Mouse (Mus musculus): ENCODE results near the gene Kcns1. TPM values are rescaled to one million over a fixed set of nuclear protein-coding genes. Genes with fewer than 3 reads are reported as not detected.

Gene Kcns1
- polyA plus RNA-seq, 1 experiment: 0.12 TPM

DNA sequence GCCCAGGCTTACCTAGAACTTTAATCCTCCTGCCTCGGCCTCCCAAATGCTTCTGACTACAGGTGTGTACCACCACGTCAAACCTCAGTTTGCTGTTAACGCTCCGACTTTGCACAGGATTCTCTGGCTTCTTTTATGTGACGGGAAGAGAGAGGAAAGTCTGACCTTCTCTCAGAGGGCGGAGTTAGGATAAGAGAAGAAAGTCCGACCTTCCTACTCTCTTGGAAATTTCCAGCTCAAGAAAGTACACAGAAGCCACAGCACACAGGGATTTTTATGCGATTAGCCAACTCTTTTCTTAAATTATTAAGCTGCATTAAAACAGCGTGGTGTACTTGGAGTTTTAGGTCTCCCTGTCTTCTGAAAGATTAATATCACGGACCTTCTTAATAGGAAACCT is 26.4 kb downstream of the Kcns1 start:
- Histone ChIP-seq H3K4me3 (ENCODE audit: extremely low read depth, insufficient read depth, insufficient read length) (no peak overlapping the region), H3K27me3 (ENCODE audit: control insufficient read depth, insufficient read depth, low read length) (no peaks in the 10 kb centered on the region), H3K27ac (ENCODE audit: insufficient read depth, low read length) (no peak overlapping the region), H3K4me1 (ENCODE audit: control insufficient read depth, insufficient read depth, insufficient read length) (no peaks in the 10 kb centered on the region), H3K36me3 (ENCODE audit: control insufficient read depth, insufficient read depth, low read length) (peaks cover 32% of the 10 kb centered on the region)
- TF ChIP-seq CTCF (IDR thresholded peaks at IDR 0.05; ENCODE audit: extremely low read depth, insufficient read depth, insufficient read length, insufficient replicate concordance) (no peak), POLR2A (IDR thresholded peaks at IDR 0.05; ENCODE audit: low read depth, low read length) (no peak)
- 96% methylated on average over 10 of the region's 10 CpGs for WGBS
- no peak for DNase-seq (ENCODE audit: low read depth in 1 of 2, low spot score in 2 of 2)

- TF ChIP-seq POLR2A (IDR thresholded peaks at IDR 0.05; ENCODE audit: low read depth, low read length) (no peak), CTCF (IDR thresholded peaks at IDR 0.05; ENCODE audit: extremely low read depth, insufficient read depth, insufficient read length, insufficient replicate concordance) (no peak)
- no peak for DNase-seq (ENCODE audit: low read depth in 1 of 2, low spot score in 2 of 2)
- Histone ChIP-seq H3K4me1 (ENCODE audit: control insufficient read depth, insufficient read depth, insufficient read length) (no peaks in the 10 kb centered on the region), H3K4me3 (ENCODE audit: extremely low read depth, insufficient read depth, insufficient read length) (no peak overlapping the region), H3K27me3 (ENCODE audit: control insufficient read depth, insufficient read depth, low read length) (no peaks in the 10 kb centered on the region), H3K36me3 (ENCODE audit: control insufficient read depth, insufficient read depth, low read length) (peaks cover 31% of the 10 kb centered on the region), H3K27ac (ENCODE audit: insufficient read depth, low read length) (no peak overlapping the region)
- 69% methylated on average over 6 of the region's 6 CpGs for WGBS
Measured at GRCm38 (mm10) chr2:164144025-164144424, 26.9 kb downstream of the Kcns1 start.

DNA sequence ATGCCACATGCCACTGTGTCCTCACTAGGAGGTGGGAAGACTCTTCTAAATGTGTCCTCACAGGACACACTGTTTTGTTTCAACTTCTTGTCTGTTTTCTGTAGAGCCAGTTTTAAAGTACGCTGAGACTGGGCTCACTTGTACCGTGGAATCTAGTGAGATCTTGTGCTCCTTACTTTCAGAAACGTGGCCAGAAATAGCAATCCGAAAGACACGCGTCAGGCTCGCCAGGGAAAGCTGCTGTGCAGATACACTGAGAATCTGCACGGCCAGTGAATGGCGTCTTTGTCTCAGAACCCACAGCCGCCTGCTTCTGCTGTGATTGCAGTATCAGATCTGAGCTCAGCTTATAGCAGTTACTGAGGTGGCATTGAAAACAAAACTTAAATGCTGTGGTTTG is 28.9 kb downstream of the Kcns1 start:
- no peaks in the 10 kb centered on the region for H3K27me3 ChIP-seq (ENCODE audit: control insufficient read depth, insufficient read depth, low read length)
- 87% methylated on average over 10 of the region's 10 CpGs for WGBS
- no peak for DNase-seq (ENCODE audit: low read depth in 1 of 2, low spot score in 2 of 2)
- no peak overlapping the region for H3K4me3 ChIP-seq (ENCODE audit: extremely low read depth, insufficient read depth, insufficient read length)
- H3K27ac ChIP-seq (ENCODE audit: insufficient read depth, low read length): no peak overlapping the region
- peaks cover 30% of the 10 kb centered on the region for H3K36me3 ChIP-seq (ENCODE audit: control insufficient read depth, insufficient read depth, low read length)
- no peak for TF ChIP-seq CTCF (IDR thresholded peaks at IDR 0.05; ENCODE audit: extremely low read depth, insufficient read depth, insufficient read length, insufficient replicate concordance)
- no peak for TF ChIP-seq POLR2A (IDR thresholded peaks at IDR 0.05; ENCODE audit: low read depth, low read length)
- no peaks in the 10 kb centered on the region for H3K4me1 ChIP-seq (ENCODE audit: control insufficient read depth, insufficient read depth, insufficient read length)

DNA sequence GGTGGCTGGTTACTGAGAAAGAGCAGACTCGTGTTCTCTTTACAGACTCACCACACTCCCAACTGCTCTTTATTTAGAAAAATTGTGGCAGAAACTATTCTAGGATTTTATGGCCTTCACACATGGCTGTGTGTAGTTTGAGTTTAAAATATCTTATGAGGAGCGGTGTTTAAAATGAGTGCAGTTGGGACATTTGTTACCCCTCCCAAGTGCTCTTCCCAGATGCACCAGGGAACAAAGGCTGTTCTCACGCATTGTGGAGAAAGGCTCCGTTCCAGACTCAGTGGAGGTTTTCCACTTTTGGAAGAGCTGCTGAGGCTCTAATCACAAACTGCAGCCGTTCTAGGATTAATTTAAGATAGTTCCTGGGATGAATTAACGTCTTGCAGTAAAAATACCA is 33.2 kb downstream of the Kcns1 start:
- DNase-seq (ENCODE audit: low read depth in 1 of 2, low spot score in 2 of 2): no peak
- no peaks in the 10 kb centered on the region for H3K4me1 ChIP-seq (ENCODE audit: control insufficient read depth, insufficient read depth, insufficient read length)
- H3K27ac ChIP-seq (ENCODE audit: insufficient read depth, low read length): no peak overlapping the region
- no peak overlapping the region for H3K4me3 ChIP-seq (ENCODE audit: extremely low read depth, insufficient read depth, insufficient read length)
- peaks cover 30% of the 10 kb centered on the region for H3K36me3 ChIP-seq (ENCODE audit: control insufficient read depth, insufficient read depth, low read length)
- no peaks in the 10 kb centered on the region for H3K27me3 ChIP-seq (ENCODE audit: control insufficient read depth, insufficient read depth, low read length)
- 93% methylated on average over 6 of the region's 6 CpGs for WGBS
- no peak for TF ChIP-seq CTCF (IDR thresholded peaks at IDR 0.05; ENCODE audit: extremely low read depth, insufficient read depth, insufficient read length, insufficient replicate concordance)
- TF ChIP-seq POLR2A (IDR thresholded peaks at IDR 0.05; ENCODE audit: low read depth, low read length): no peak

GRCm38 (mm10) chr2:164136393-164136792 is 34.5 kb downstream of the Kcns1 start:
- no peak overlapping the region for H3K27ac ChIP-seq (ENCODE audit: insufficient read depth, low read length)
- no peaks in the 10 kb centered on the region for H3K4me1 ChIP-seq (ENCODE audit: control insufficient read depth, insufficient read depth, insufficient read length)
- TF ChIP-seq POLR2A (IDR thresholded peaks at IDR 0.05; ENCODE audit: low read depth, low read length): no peak
- no peak for DNase-seq (ENCODE audit: low read depth in 1 of 2, low spot score in 2 of 2)
- peaks cover 28% of the 10 kb centered on the region for H3K36me3 ChIP-seq (ENCODE audit: control insufficient read depth, insufficient read depth, low read length)
- H3K27me3 ChIP-seq (ENCODE audit: control insufficient read depth, insufficient read depth, low read length): no peaks in the 10 kb centered on the region
- no peak overlapping the region for H3K4me3 ChIP-seq (ENCODE audit: extremely low read depth, insufficient read depth, insufficient read length)
- 72% methylated on average over 2 of the region's 2 CpGs for WGBS

GRCm38 (mm10) chr2:164135367-164135766 is 35.5 kb downstream of the Kcns1 start:
- no peaks in the 10 kb centered on the region for H3K4me1 ChIP-seq (ENCODE audit: control insufficient read depth, insufficient read depth, insufficient read length)
- whole genome bisulfite sequencing: 86% methylated on average over 1 of the region's 1 CpGs
- no peak overlapping the region for H3K4me3 ChIP-seq (ENCODE audit: extremely low read depth, insufficient read depth, insufficient read length)
- H3K27me3 ChIP-seq (ENCODE audit: control insufficient read depth, insufficient read depth, low read length): no peaks in the 10 kb centered on the region
- H3K36me3 ChIP-seq (ENCODE audit: control insufficient read depth, insufficient read depth, low read length): peaks cover 30% of the 10 kb centered on the region
- TF ChIP-seq CTCF (IDR thresholded peaks at IDR 0.05; ENCODE audit: extremely low read depth, insufficient read depth, insufficient read length, insufficient replicate concordance): no peak
- no peak for TF ChIP-seq POLR2A (IDR thresholded peaks at IDR 0.05; ENCODE audit: low read depth, low read length)
- DNase-seq (ENCODE audit: low read depth in 1 of 2, low spot score in 2 of 2): no peak
- no peak overlapping the region for H3K27ac ChIP-seq (ENCODE audit: insufficient read depth, low read length)

DNA sequence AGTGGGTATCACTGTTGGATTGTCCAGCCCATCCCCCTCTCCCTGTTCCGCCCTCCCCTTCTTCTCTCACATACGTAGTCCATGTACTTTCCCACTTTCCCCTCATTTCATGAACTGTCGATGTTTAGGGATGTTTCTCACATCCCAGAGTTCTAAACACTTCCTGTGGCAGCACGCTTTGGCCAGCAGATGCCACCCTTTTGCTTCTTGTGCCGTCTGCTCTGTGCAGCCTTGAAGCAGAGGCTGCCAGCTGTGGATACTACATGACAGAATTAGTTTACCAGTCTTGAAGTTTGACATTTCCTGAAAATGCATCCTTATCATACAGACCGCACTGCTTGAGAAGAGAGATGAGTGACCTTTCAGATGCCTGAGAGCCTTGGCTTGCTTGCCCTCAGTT is 36.4 kb downstream of the Kcns1 start:
- Histone ChIP-seq H3K4me1 (ENCODE audit: control insufficient read depth, insufficient read depth, insufficient read length) (no peaks in the 10 kb centered on the region), H3K36me3 (ENCODE audit: control insufficient read depth, insufficient read depth, low read length) (peaks cover 26% of the 10 kb centered on the region), H3K27me3 (ENCODE audit: control insufficient read depth, insufficient read depth, low read length) (no peaks in the 10 kb centered on the region), H3K4me3 (ENCODE audit: extremely low read depth, insufficient read depth, insufficient read length) (no peak overlapping the region), H3K27ac (ENCODE audit: insufficient read depth, low read length) (no peak overlapping the region)
- no peak for TF ChIP-seq CTCF (IDR thresholded peaks at IDR 0.05; ENCODE audit: extremely low read depth, insufficient read depth, insufficient read length, insufficient replicate concordance)
- no peak for TF ChIP-seq POLR2A (IDR thresholded peaks at IDR 0.05; ENCODE audit: low read depth, low read length)
- no peak for DNase-seq (ENCODE audit: low read depth in 1 of 2, low spot score in 2 of 2)
- 74% methylated on average over 6 of the region's 6 CpGs for WGBS
